Mouse (Mus musculus): ENCODE results near the gene Lbh. TPM values are rescaled to one million over a fixed set of nuclear protein-coding genes. Genes with fewer than 3 reads are reported as not detected.

The Lbh gene
- polyA plus RNA-seq, 1 experiment from 2014 or later, result 8.6 TPM

DNA sequence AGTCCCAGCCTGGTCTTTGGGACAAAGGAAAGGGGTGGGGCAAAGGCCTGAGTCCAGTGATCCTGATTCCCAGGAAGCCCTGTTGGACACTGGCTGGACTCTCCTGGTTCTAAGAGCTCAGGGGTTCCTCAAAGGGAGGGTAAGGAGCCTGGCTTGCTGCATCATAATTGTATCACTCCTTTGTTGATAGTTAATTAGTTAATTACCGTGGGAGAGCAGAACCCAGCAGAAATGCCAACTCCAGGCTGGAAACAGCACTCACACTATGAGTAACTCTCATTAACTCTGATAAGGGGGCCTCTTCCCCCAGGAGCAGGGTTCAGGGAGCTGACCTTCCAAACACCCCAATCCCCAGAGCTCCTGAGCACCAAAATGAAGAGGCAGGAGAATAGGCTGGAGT, 59.5 kb downstream of the Lbh start:
- no peak overlapping the region for H3K27ac ChIP-seq (ENCODE audit: low read depth, low read length)
- H3K4me2 ChIP-seq (replicated peaks; ENCODE audit: low read depth, low read length), result no peak overlapping the region
- no peak for ATAC-seq (ENCODE audit: low FRiP score)
- no peaks in the 10 kb centered on the region for H3K4me1 ChIP-seq (replicated peaks; ENCODE audit: control insufficient read depth, insufficient read depth, low read length)
- no peak overlapping the region for H3K9ac ChIP-seq (ENCODE audit: low read depth, low read length)
- no peak overlapping the region for H3K4me3 ChIP-seq (ENCODE audit: low read depth, low read length)
- DNase-seq (ENCODE audit: low spot score), result no peak
- WGBS, result 87% methylated on average over 1 of the region's 1 CpGs
- H3K36me3 ChIP-seq (ENCODE audit: control insufficient read depth, insufficient read depth, low read length), result no peaks in the 10 kb centered on the region
- no peaks in the 10 kb centered on the region for H3K27me3 ChIP-seq (ENCODE audit: control insufficient read depth, insufficient read depth, low read length)
- H3K9me3 ChIP-seq (ENCODE audit: control insufficient read depth, low read length), result no peaks in the 10 kb centered on the region

- Histone ChIP-seq H3K27me3 (ENCODE audit: control insufficient read depth, insufficient read depth, low read length) (no peaks in the 10 kb centered on the region), H3K9me3 (ENCODE audit: control insufficient read depth, low read length) (no peaks in the 10 kb centered on the region), H3K4me2 (replicated peaks; ENCODE audit: low read depth, low read length) (no peak overlapping the region), H3K27ac (ENCODE audit: low read depth, low read length) (no peak overlapping the region), H3K9ac (ENCODE audit: low read depth, low read length) (no peak overlapping the region), H3K36me3 (ENCODE audit: control insufficient read depth, insufficient read depth, low read length) (no peaks in the 10 kb centered on the region), H3K4me3 (ENCODE audit: low read depth, low read length) (no peak overlapping the region), H3K4me1 (replicated peaks; ENCODE audit: control insufficient read depth, insufficient read depth, low read length) (no peaks in the 10 kb centered on the region)
- ATAC-seq (ENCODE audit: low FRiP score), result no peak
- WGBS, result 82% methylated on average over 6 of the region's 6 CpGs
- DNase-seq (ENCODE audit: low spot score), result no peak
Observed at GRCm38 (mm10) chr17:72982156-72982555, 64.1 kb downstream of the Lbh start.

- H3K4me3 ChIP-seq (ENCODE audit: low read depth, low read length), result no peak overlapping the region
Observed at GRCm38 (mm10) chr17:72983471-72983870, 65.4 kb downstream of the Lbh start.

DNA sequence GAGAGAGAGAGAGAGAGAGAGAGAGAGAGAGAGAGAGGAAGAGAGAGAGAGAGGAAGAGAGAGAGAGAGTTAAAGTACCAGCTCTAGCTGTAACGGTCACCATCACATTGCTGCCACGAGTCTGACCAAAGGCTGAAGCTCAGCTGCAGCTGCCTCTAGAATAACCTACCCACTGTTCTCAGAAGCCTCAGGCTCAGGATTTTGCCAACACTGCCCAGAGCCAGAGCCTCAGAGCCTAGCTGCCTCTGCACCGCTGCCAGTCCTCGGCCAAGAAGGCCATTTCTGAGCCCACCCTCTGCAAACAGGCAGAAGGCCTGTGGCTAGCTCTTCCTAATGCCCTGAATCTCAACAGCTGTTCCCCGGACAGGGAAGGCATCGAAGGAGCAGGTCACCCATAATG, 70.9 kb downstream of the Lbh start:
- H3K36me3 ChIP-seq (ENCODE audit: control insufficient read depth, insufficient read depth, low read length), result no peaks in the 10 kb centered on the region
- H3K9ac ChIP-seq (ENCODE audit: low read depth, low read length), result no peak overlapping the region
- ATAC-seq (ENCODE audit: low FRiP score) (no peak), DNase-seq (ENCODE audit: low spot score) (no peak)
- H3K27me3 ChIP-seq (ENCODE audit: control insufficient read depth, insufficient read depth, low read length), result no peaks in the 10 kb centered on the region
- no peak overlapping the region for H3K27ac ChIP-seq (ENCODE audit: low read depth, low read length)
- no peak overlapping the region for H3K4me3 ChIP-seq (ENCODE audit: low read depth, low read length)
- no peak overlapping the region for H3K4me2 ChIP-seq (replicated peaks; ENCODE audit: low read depth, low read length)
- H3K9me3 ChIP-seq (ENCODE audit: control insufficient read depth, low read length), result no peaks in the 10 kb centered on the region
- 88% methylated on average over 6 of the region's 6 CpGs for WGBS
- H3K4me1 ChIP-seq (replicated peaks; ENCODE audit: control insufficient read depth, insufficient read depth, low read length), result no peaks in the 10 kb centered on the region

More at GRCm38 (mm10) chr17:72983471-72983870, 65.4 kb downstream of the Lbh start:
- no peaks in the 10 kb centered on the region for H3K9me3 ChIP-seq (ENCODE audit: control insufficient read depth, low read length)
- no peaks in the 10 kb centered on the region for H3K27me3 ChIP-seq (ENCODE audit: control insufficient read depth, insufficient read depth, low read length)
- no peak overlapping the region for H3K4me2 ChIP-seq (replicated peaks; ENCODE audit: low read depth, low read length)
- no peak overlapping the region for H3K9ac ChIP-seq (ENCODE audit: low read depth, low read length)
- 97% methylated on average over 7 of the region's 7 CpGs for WGBS
- no peak overlapping the region for H3K27ac ChIP-seq (ENCODE audit: low read depth, low read length)
- H3K4me1 ChIP-seq (replicated peaks; ENCODE audit: control insufficient read depth, insufficient read depth, low read length), result no peaks in the 10 kb centered on the region
- DNase-seq (ENCODE audit: low spot score) (no peak), ATAC-seq (ENCODE audit: low FRiP score) (no peak)
- H3K36me3 ChIP-seq (ENCODE audit: control insufficient read depth, insufficient read depth, low read length), result no peaks in the 10 kb centered on the region

Other genes with a start within 250 kb of the Lbh start
- 79.3 and 80.4 TPM in 2 replicates for gene Ypel5, start 81.9 kb upstream of the Lbh start, polyA plus RNA-seq (2014; fragmentation: Nextera tagmentation; extraction: Ambion mirVana)
- 16.7 and 17.2 TPM in 2 replicates for gene Lclat1, start 189.7 kb downstream of the Lbh start, polyA plus RNA-seq (2014; fragmentation: Nextera tagmentation; extraction: Ambion mirVana)

Data from hindbrain, embryonic 11.5 days (tissue).